Mouse (Mus musculus): ENCODE measurements at regions not wholly inside any gene's neighbourhood (a gene's known extent, or its start where the extent isn't known, plus 50 kb on each side); places are given as distances from the start of the nearest gene placed in this dataset.

- TF ChIP-seq ELF1 (IDR thresholded peaks at IDR 0.05; ENCODE audit: low read depth, low read length) (no peak), USF2 (IDR thresholded peaks at IDR 0.05; ENCODE audit: borderline replicate concordance in 1 of 2, insufficient read depth in 1 of 2, low read depth in 1 of 2, low read length in 2 of 2) (no peak)
Measured at GRCm38 (mm10) chr8:10758151-10758550, 250.1 kb downstream of the Irs2 start (continued).

- Histone ChIP-seq H3K27ac (ENCODE audit: control insufficient read depth, low read depth, low read length) (no peak overlapping the region), H3K9me3 (replicated peaks; ENCODE audit: insufficient read depth, low read length) (no peaks in the 10 kb centered on the region), H3K9ac (ENCODE audit: control insufficient read depth, low read depth, low read length, poor library complexity, severe bottlenecking) (no peak overlapping the region), H3K4me3 (ENCODE audit: control insufficient read depth in 1 of 2, insufficient read depth in 1 of 2, low read depth in 2 of 2, low read length in 2 of 2) (no peak overlapping the region), H3K79me2 (ENCODE audit: control insufficient read depth, insufficient read depth, low read length, poor library complexity) (no peaks in the 10 kb centered on the region), H3K36me3 (ENCODE audit: control insufficient read depth in 1 of 2, insufficient read depth in 2 of 2, low read length in 2 of 2) (no peaks in the 10 kb centered on the region), H3K4me1 (ENCODE audit: control insufficient read depth in 1 of 2, insufficient read depth in 2 of 2, low read length in 2 of 2) (no peaks in the 10 kb centered on the region), H3K27me3 (ENCODE audit: control insufficient read depth in 1 of 2, insufficient read depth in 2 of 2, low read length in 2 of 2) (no peaks in the 10 kb centered on the region)
- TF ChIP-seq RCOR1 (IDR thresholded peaks at IDR 0.05; ENCODE audit: low read depth, low read length) = no peak
- DNase-seq (ENCODE audit: low read depth, low spot score) = no peak
Measured at GRCm38 (mm10) chr8:10754986-10755308, 253.3 kb downstream of the Irs2 start.

- H3K27me3 ChIP-seq (ENCODE audit: control insufficient read depth in 1 of 2, insufficient read depth in 2 of 2, low read length in 2 of 2) = no peaks in the 10 kb centered on the region
- no peaks in the 10 kb centered on the region for H3K9me3 ChIP-seq (replicated peaks; ENCODE audit: insufficient read depth, low read length)
- H3K27ac ChIP-seq (ENCODE audit: control insufficient read depth, low read depth, low read length) = no peak overlapping the region
- no peaks in the 10 kb centered on the region for H3K36me3 ChIP-seq (ENCODE audit: control insufficient read depth in 1 of 2, insufficient read depth in 2 of 2, low read length in 2 of 2)
- no peak overlapping the region for H3K9ac ChIP-seq (ENCODE audit: control insufficient read depth, low read depth, low read length, poor library complexity, severe bottlenecking)
- no peaks in the 10 kb centered on the region for H3K79me2 ChIP-seq (ENCODE audit: control insufficient read depth, insufficient read depth, low read length, poor library complexity)
- no peak for DNase-seq (ENCODE audit: low read depth, low spot score)
- TF ChIP-seq UBTF (IDR thresholded peaks at IDR 0.05; ENCODE audit: borderline replicate concordance, insufficient read depth, low read depth, low read length) = no peak
- TF ChIP-seq GATA1 (IDR thresholded peaks at IDR 0.05; ENCODE audit: low read depth, low read length) = no peak
- no peak for TF ChIP-seq ZNF384 (IDR thresholded peaks at IDR 0.05; ENCODE audit: low read depth, low read length)
- TF ChIP-seq ZMIZ1 (IDR thresholded peaks at IDR 0.05; ENCODE audit: low read depth, low read length) = no peak
- no peak for TF ChIP-seq RCOR1 (IDR thresholded peaks at IDR 0.05; ENCODE audit: low read depth, low read length)
- TF ChIP-seq ZKSCAN1 (IDR thresholded peaks at IDR 0.05; ENCODE audit: low read depth, low read length) = no peak
- no peak for TF ChIP-seq MAX (IDR thresholded peaks at IDR 0.05; ENCODE audit: low read length)
- no peak for TF ChIP-seq NELFE (IDR thresholded peaks at IDR 0.05; ENCODE audit: low read depth, low read length)
- no peak for TF ChIP-seq TAL1 (IDR thresholded peaks at IDR 0.05; ENCODE audit: low read length)
- no peak for TF ChIP-seq ELF1 (IDR thresholded peaks at IDR 0.05; ENCODE audit: low read depth, low read length)
- TF ChIP-seq JUND (IDR thresholded peaks at IDR 0.05; ENCODE audit: low read depth, low read length) = no peak
- no peak overlapping the region for H3K4me3 ChIP-seq (ENCODE audit: control insufficient read depth in 1 of 2, insufficient read depth in 1 of 2, low read depth in 2 of 2, low read length in 2 of 2)
- H3K4me1 ChIP-seq (ENCODE audit: control insufficient read depth in 1 of 2, insufficient read depth in 2 of 2, low read length in 2 of 2) = no peaks in the 10 kb centered on the region
Measured at GRCm38 (mm10) chr8:10754232-10754985, 253.8 kb downstream of the Irs2 start.
